Mouse (Mus musculus) skeletal muscle tissue, adult 2 months (tissue): ENCODE data around the gene Sesn1.
"Not testable (repeated sequence)": the region's sequence is repeated elsewhere in the genome, so short reads cannot be mapped to it uniquely, and the experiment has no call there.

Experiments
- DNase-seq: peaks from one replicate; pipeline ENCODE4 v3.0.0-alpha.2; 2012; ENCODE audit warnings: low read depth, low spot score

Sesn1 gene

GRCm38 (mm10) chr10:41809771-41810563 lies at the start of gene Sesn1, which contains the start of gene Cep57l1:
Gene Sesn1, plus strand, starts transcription at chr10:41809935.
Gene Cep57l1, minus strand, starts transcription at chr10:41809871.
- peak; percentile 90 for DNase-seq

GRCm38 (mm10) chr10:41760866-41761265 lies 48.9 kb upstream of the Sesn1 start:
- no peak for DNase-seq

GRCm38 (mm10) chr10:41763741-41764385 lies 45.9 kb upstream of the Sesn1 start:
- DNase-seq = no peak

GRCm38 (mm10) chr10:41765586-41765985 lies 44.1 kb upstream of the Sesn1 start:
- DNase-seq = no peak

GRCm38 (mm10) chr10:41766280-41766679 lies 43.5 kb upstream of the Sesn1 start:
- no peak for DNase-seq

- no peak for DNase-seq
These were observed 42.5 kb upstream of the Sesn1 start for GRCm38 (mm10) chr10:41767254-41767653.

- DNase-seq = no peak
These were observed 17.4 kb upstream of the Sesn1 start for GRCm38 (mm10) chr10:41792375-41792774.

- DNase-seq = no peak
These were observed 12.5 kb upstream of the Sesn1 start for GRCm38 (mm10) chr10:41797253-41797652.

GRCm38 (mm10) chr10:41803467-41803866 lies 6.3 kb upstream of the Sesn1 start:
- no peak for DNase-seq

GRCm38 (mm10) chr10:41804711-41805110 lies 5.0 kb upstream of the Sesn1 start:
- DNase-seq = no peak

- no peak for DNase-seq
These were observed 3.9 kb upstream of the Sesn1 start for GRCm38 (mm10) chr10:41805729-41806355.

GRCm38 (mm10) chr10:41809080-41809770 lies 510 bp upstream of the Sesn1 start:
- DNase-seq = peak; percentile 83

- no peak for DNase-seq
These were observed 1.1 kb downstream of the Sesn1 start for GRCm38 (mm10) chr10:41810564-41811455.

GRCm38 (mm10) chr10:41812566-41812965 lies 2.8 kb downstream of the Sesn1 start:
- DNase-seq = no peak

- no peak for DNase-seq
These were observed 4.6 kb downstream of the Sesn1 start for GRCm38 (mm10) chr10:41814305-41814853.

- no peak for DNase-seq
These were observed 6.8 kb downstream of the Sesn1 start for GRCm38 (mm10) chr10:41816516-41816915.

- DNase-seq = no peak
These were observed 8.4 kb downstream of the Sesn1 start for GRCm38 (mm10) chr10:41818036-41818732.

GRCm38 (mm10) chr10:41818733-41819070 lies 9.0 kb downstream of the Sesn1 start:
- DNase-seq = not testable (repeated sequence)

- peak; percentile 43 for DNase-seq
These were observed 9.6 kb downstream of the Sesn1 start for GRCm38 (mm10) chr10:41819307-41819706.

- DNase-seq = no peak
These were observed 10.7 kb downstream of the Sesn1 start for GRCm38 (mm10) chr10:41820401-41820800.
